Mouse (Mus musculus): ENCODE results near the gene Wipi1. TPM values are rescaled to one million over a fixed set of nuclear protein-coding genes. Genes with fewer than 3 reads are reported as not detected.

The Wipi1 gene
- polyA plus RNA-seq, 1 experiment, result 29.9 TPM

GRCm38 (mm10) chr11:109610046-109610794, 1.5 kb downstream of the Wipi1 start:
- Histone ChIP-seq H3K27ac (ENCODE audit: control insufficient read depth, insufficient read depth, low read depth, low read length) (no peak overlapping the region), H3K27me3 (ENCODE audit: control insufficient read depth, insufficient read depth, low read length) (no peaks in the 10 kb centered on the region), H3K4me1 (ENCODE audit: control insufficient read depth, insufficient read depth, low read length) (peaks cover 17% of the 10 kb centered on the region), H3K36me3 (ENCODE audit: control insufficient read depth, insufficient read depth, low read length) (no peaks in the 10 kb centered on the region), H3K4me3 (ENCODE audit: control insufficient read depth, low read depth, low read length) (peak overlapping the region; percentile 92)
- TF ChIP-seq CTCF (IDR thresholded peaks at IDR 0.05; ENCODE audit: control insufficient read depth, insufficient read depth, insufficient replicate concordance, low read depth, low read length), result no peak
- no peak for TF ChIP-seq POLR2A (IDR thresholded peaks at IDR 0.05; ENCODE audit: control insufficient read depth, low read depth, low read length)

- H3K27ac ChIP-seq (ENCODE audit: control insufficient read depth, insufficient read depth, low read depth, low read length), result no peak overlapping the region
- H3K4me3 ChIP-seq (ENCODE audit: control insufficient read depth, low read depth, low read length), result no peak overlapping the region
- H3K4me1 ChIP-seq (ENCODE audit: control insufficient read depth, insufficient read depth, low read length), result peaks cover 17% of the 10 kb centered on the region
- no peak for TF ChIP-seq CTCF (IDR thresholded peaks at IDR 0.05; ENCODE audit: control insufficient read depth, insufficient read depth, insufficient replicate concordance, low read depth, low read length)
- TF ChIP-seq POLR2A (IDR thresholded peaks at IDR 0.05; ENCODE audit: control insufficient read depth, low read depth, low read length), result no peak
- H3K27me3 ChIP-seq (ENCODE audit: control insufficient read depth, insufficient read depth, low read length), result no peaks in the 10 kb centered on the region
- H3K36me3 ChIP-seq (ENCODE audit: control insufficient read depth, insufficient read depth, low read length), result no peaks in the 10 kb centered on the region
Observed at GRCm38 (mm10) chr11:109608976-109609625, 2.7 kb downstream of the Wipi1 start.

- TF ChIP-seq POLR2A (IDR thresholded peaks at IDR 0.05; ENCODE audit: control insufficient read depth, low read depth, low read length) (no peak), CTCF (IDR thresholded peaks at IDR 0.05; ENCODE audit: control insufficient read depth, insufficient read depth, insufficient replicate concordance, low read depth, low read length) (no peak)
- Histone ChIP-seq H3K4me3 (ENCODE audit: control insufficient read depth, low read depth, low read length) (no peak overlapping the region), H3K4me1 (ENCODE audit: control insufficient read depth, insufficient read depth, low read length) (peaks cover 17% of the 10 kb centered on the region), H3K27me3 (ENCODE audit: control insufficient read depth, insufficient read depth, low read length) (no peaks in the 10 kb centered on the region), H3K36me3 (ENCODE audit: control insufficient read depth, insufficient read depth, low read length) (no peaks in the 10 kb centered on the region), H3K27ac (ENCODE audit: control insufficient read depth, insufficient read depth, low read depth, low read length) (no peak overlapping the region)
Observed at GRCm38 (mm10) chr11:109607600-109607999, 4.2 kb downstream of the Wipi1 start.

- Histone ChIP-seq H3K27ac (ENCODE audit: control insufficient read depth, insufficient read depth, low read depth, low read length) (no peak overlapping the region), H3K4me3 (ENCODE audit: control insufficient read depth, low read depth, low read length) (no peak overlapping the region), H3K27me3 (ENCODE audit: control insufficient read depth, insufficient read depth, low read length) (no peaks in the 10 kb centered on the region), H3K4me1 (ENCODE audit: control insufficient read depth, insufficient read depth, low read length) (no peaks in the 10 kb centered on the region), H3K36me3 (ENCODE audit: control insufficient read depth, insufficient read depth, low read length) (no peaks in the 10 kb centered on the region)
- TF ChIP-seq POLR2A (IDR thresholded peaks at IDR 0.05; ENCODE audit: control insufficient read depth, low read depth, low read length), result no peak
- TF ChIP-seq CTCF (IDR thresholded peaks at IDR 0.05; ENCODE audit: control insufficient read depth, insufficient read depth, insufficient replicate concordance, low read depth, low read length), result 0 out of 2 replicates have a peak, but pooled peaks have one; percentile 9
Observed at GRCm38 (mm10) chr11:109598778-109599570, 12.8 kb downstream of the Wipi1 start.

GRCm38 (mm10) chr11:109594761-109595160, 17.0 kb downstream of the Wipi1 start:
- Histone ChIP-seq H3K4me1 (ENCODE audit: control insufficient read depth, insufficient read depth, low read length) (no peaks in the 10 kb centered on the region), H3K36me3 (ENCODE audit: control insufficient read depth, insufficient read depth, low read length) (no peaks in the 10 kb centered on the region), H3K27ac (ENCODE audit: control insufficient read depth, insufficient read depth, low read depth, low read length) (no peak overlapping the region), H3K4me3 (ENCODE audit: control insufficient read depth, low read depth, low read length) (no peak overlapping the region), H3K27me3 (ENCODE audit: control insufficient read depth, insufficient read depth, low read length) (no peaks in the 10 kb centered on the region)
- TF ChIP-seq POLR2A (IDR thresholded peaks at IDR 0.05; ENCODE audit: control insufficient read depth, low read depth, low read length) (no peak), CTCF (IDR thresholded peaks at IDR 0.05; ENCODE audit: control insufficient read depth, insufficient read depth, insufficient replicate concordance, low read depth, low read length) (no peak)

- TF ChIP-seq CTCF (IDR thresholded peaks at IDR 0.05; ENCODE audit: control insufficient read depth, insufficient read depth, insufficient replicate concordance, low read depth, low read length), result no peak
- no peak for TF ChIP-seq POLR2A (IDR thresholded peaks at IDR 0.05; ENCODE audit: control insufficient read depth, low read depth, low read length)
- H3K27ac ChIP-seq (ENCODE audit: control insufficient read depth, insufficient read depth, low read depth, low read length), result no peak overlapping the region
- H3K27me3 ChIP-seq (ENCODE audit: control insufficient read depth, insufficient read depth, low read length), result no peaks in the 10 kb centered on the region
- H3K36me3 ChIP-seq (ENCODE audit: control insufficient read depth, insufficient read depth, low read length), result no peaks in the 10 kb centered on the region
- no peak overlapping the region for H3K4me3 ChIP-seq (ENCODE audit: control insufficient read depth, low read depth, low read length)
- no peaks in the 10 kb centered on the region for H3K4me1 ChIP-seq (ENCODE audit: control insufficient read depth, insufficient read depth, low read length)
Observed at GRCm38 (mm10) chr11:109593200-109593981, 18.4 kb downstream of the Wipi1 start.

Data from testis, adult 2 months (tissue).